Mouse (Mus musculus): ENCODE data around the gene Armc7.

GRCm38 (mm10) chr11:115512407-115513183 lies 37.1 kb downstream of the Armc7 start:
- no peak for TF ChIP-seq CTCF (conservative IDR thresholded peaks at IDR 0.05; ENCODE audit: low read length)
- no peak for TF ChIP-seq NANOG (IDR thresholded peaks at IDR 0.05; ENCODE audit: borderline replicate concordance, low read length)
